Mouse (Mus musculus) lung, postnatal 0 days (tissue): ENCODE measurements at regions not wholly inside any gene's neighbourhood (a gene's known extent, or its start where the extent isn't known, plus 50 kb on each side); places are given as distances from the start of the nearest gene placed in this dataset.

Source experiments
- ATAC-seq: fragments of 200-750 bp; cut with Nextera tagmentation; 2 replicates; pipeline ENCODE4 v1.8.0; 2017; ENCODE audit warnings: moderate library complexity
- DNase-seq: peaks from one replicate; pipeline ENCODE4 v3.0.0-alpha.2; 2016; ENCODE audit warnings: low spot score
- H3K27ac ChIP-seq: fragments of 300-500 bp; sonication (generic); 2 replicates; pipeline ENCODE4 v1.5.1; 2014; ENCODE audit warnings: antibody characterized with exemption, mild to moderate bottlenecking, low read length, mixed read lengths
- H3K27me3 ChIP-seq: fragments of 300-500 bp; sonication (generic); replicated peaks from 2 replicates; pipeline ENCODE4 v1.6.1; 2014; ENCODE audit warnings: low read length, mixed read lengths; ENCODE audit not compliant: insufficient read depth
- H3K36me3 ChIP-seq: fragments of 300-500 bp; sonication (generic); 2 replicates; pipeline ENCODE4 v1.6.1; 2014; ENCODE audit warnings: low read length, mixed read lengths; ENCODE audit not compliant: insufficient read depth
- H3K4me1 ChIP-seq: fragments of 300-500 bp; sonication (generic); 2 replicates; pipeline ENCODE4 v1.6.1; 2014; ENCODE audit warnings: antibody characterized with exemption, low read depth, low read length, mixed read lengths; ENCODE audit not compliant: insufficient read depth
- H3K4me2 ChIP-seq: fragments of 300-500 bp; sonication (generic); replicated peaks from 2 replicates; pipeline ENCODE4 v1.6.1; 2014; ENCODE audit warnings: low read depth, mild to moderate bottlenecking, low read length, moderate library complexity, mixed read lengths
- H3K4me3 ChIP-seq: fragments of 300-500 bp; sonication (generic); 2 replicates; pipeline ENCODE4 v1.5.1; 2014; ENCODE audit warnings: low read depth, low read length
- H3K9ac ChIP-seq: fragments of 300-500 bp; sonication (generic); replicated peaks from 2 replicates; pipeline ENCODE4 v1.6.1; 2014; ENCODE audit warnings: low read depth, mild to moderate bottlenecking
- H3K9me3 ChIP-seq: fragments of 300-500 bp; sonication (generic); 2 replicates; pipeline ENCODE4 v1.6.1; 2016; ENCODE audit warnings: low read length, mixed read lengths
- CTCF ChIP-seq: IDR thresholded peaks from 2 replicates; pipeline ENCODE4 v1.5.1; 2016; ENCODE audit warnings: antibody characterized with exemption, mild to moderate bottlenecking
- EP300 ChIP-seq: IDR thresholded peaks from 2 replicates; pipeline ENCODE4 v1.6.1; 2016; ENCODE audit warnings: antibody characterized with exemption, mild to moderate bottlenecking, control low read depth
- WGBS: fragments of 180-500 bp; shearing (Covaris S2); extraction: QIAGEN DNeasy Blood & Tissue Kit; methylation state at CpG from one replicate; pipeline ENCODE4 v1.1.7; 2014; 5-methylcytosine and 5-hydroxymethylcytosine counted together

- Histone ChIP-seq H3K27me3 (no peaks in the 10 kb centered on the region), H3K36me3 (no peaks in the 10 kb centered on the region), H3K4me2 (no peak overlapping the region), H3K9ac (no peak overlapping the region), H3K4me3 (no peak overlapping the region), H3K27ac (no peak overlapping the region), H3K4me1 (no peaks in the 10 kb centered on the region), H3K9me3 (no peaks in the 10 kb centered on the region)
- WGBS = 66% methylated on average over 9 of the region's 9 CpGs
- TF ChIP-seq CTCF (no peak), EP300 (no peak)
- ATAC-seq (no peak), DNase-seq (no peak)
Measured at GRCm38 (mm10) chr4:140405427-140405826, 158.8 kb upstream of the Igsf21 start.

- ATAC-seq (no peak), DNase-seq (no peak)
- H3K4me1 ChIP-seq = no peaks in the 10 kb centered on the region
- TF ChIP-seq EP300 (no peak), CTCF (no peak)
- H3K36me3 ChIP-seq = no peaks in the 10 kb centered on the region
- H3K4me3 ChIP-seq = no peak overlapping the region
- no peak overlapping the region for H3K27ac ChIP-seq
- no peak overlapping the region for H3K9ac ChIP-seq
- WGBS = 37% methylated on average over 8 of the region's 8 CpGs
- H3K27me3 ChIP-seq = no peaks in the 10 kb centered on the region
- H3K9me3 ChIP-seq = no peaks in the 10 kb centered on the region
- no peak overlapping the region for H3K4me2 ChIP-seq
Measured at GRCm38 (mm10) chr4:140403128-140403527, 156.5 kb upstream of the Igsf21 start.

GRCm38 (mm10) chr4:140402319-140402718 is 155.7 kb upstream of the Igsf21 start:
- H3K4me1 ChIP-seq = no peaks in the 10 kb centered on the region
- no peak overlapping the region for H3K9ac ChIP-seq
- H3K36me3 ChIP-seq = no peaks in the 10 kb centered on the region
- no peaks in the 10 kb centered on the region for H3K9me3 ChIP-seq
- no peak overlapping the region for H3K4me3 ChIP-seq
- no peak for ATAC-seq
- DNase-seq = no peak
- H3K4me2 ChIP-seq = no peak overlapping the region
- H3K27me3 ChIP-seq = no peaks in the 10 kb centered on the region
- no peak for TF ChIP-seq EP300
- TF ChIP-seq CTCF = no peak
- WGBS = 62% methylated on average over 7 of the region's 7 CpGs
- H3K27ac ChIP-seq = no peak overlapping the region

- WGBS = 89% methylated on average over 10 of the region's 10 CpGs
- Histone ChIP-seq H3K9me3 (no peaks in the 10 kb centered on the region), H3K9ac (no peak overlapping the region), H3K4me1 (no peaks in the 10 kb centered on the region), H3K4me2 (no peak overlapping the region), H3K4me3 (no peak overlapping the region), H3K27me3 (no peaks in the 10 kb centered on the region), H3K27ac (no peak overlapping the region), H3K36me3 (no peaks in the 10 kb centered on the region)
- TF ChIP-seq EP300 (no peak), CTCF (no peak)
- ATAC-seq = no peak
- DNase-seq = no peak
Measured at GRCm38 (mm10) chr4:140401632-140402031, 155.0 kb upstream of the Igsf21 start.

- Histone ChIP-seq H3K27ac (no peak overlapping the region), H3K4me2 (no peak overlapping the region), H3K36me3 (no peaks in the 10 kb centered on the region), H3K4me3 (no peak overlapping the region), H3K9ac (no peak overlapping the region), H3K4me1 (no peaks in the 10 kb centered on the region), H3K27me3 (no peaks in the 10 kb centered on the region), H3K9me3 (no peaks in the 10 kb centered on the region)
- no peak for DNase-seq
- TF ChIP-seq CTCF = no peak
- TF ChIP-seq EP300 = no peak
- WGBS = 40% methylated on average over 8 of the region's 8 CpGs
- no peak for ATAC-seq
Measured at GRCm38 (mm10) chr4:140396548-140396947, 150.0 kb upstream of the Igsf21 start.

GRCm38 (mm10) chr4:140392290-140392689 is 145.7 kb upstream of the Igsf21 start:
- 13% methylated on average over 7 of the region's 7 CpGs for WGBS

GRCm38 (mm10) chr4:140390684-140391234 is 144.2 kb upstream of the Igsf21 start:
- Histone ChIP-seq H3K4me3 (no peak overlapping the region), H3K9ac (no peak overlapping the region), H3K9me3 (no peaks in the 10 kb centered on the region), H3K4me1 (no peaks in the 10 kb centered on the region), H3K27me3 (no peaks in the 10 kb centered on the region), H3K27ac (no peak overlapping the region), H3K4me2 (no peak overlapping the region), H3K36me3 (no peaks in the 10 kb centered on the region)
- 23% methylated on average over 12 of the region's 12 CpGs for WGBS
- ATAC-seq (peak; percentile 49; the same call in 1 of the 2 replicates), DNase-seq (peak; percentile 72)
- TF ChIP-seq EP300 (no peak), CTCF (no peak)

More at GRCm38 (mm10) chr4:140392290-140392689, 145.7 kb upstream of the Igsf21 start:
- Histone ChIP-seq H3K4me2 (no peak overlapping the region), H3K27me3 (no peaks in the 10 kb centered on the region), H3K36me3 (no peaks in the 10 kb centered on the region), H3K4me1 (no peaks in the 10 kb centered on the region), H3K9me3 (no peaks in the 10 kb centered on the region), H3K9ac (no peak overlapping the region), H3K4me3 (no peak overlapping the region), H3K27ac (no peak overlapping the region)
- DNase-seq = no peak
- no peak for ATAC-seq
- TF ChIP-seq EP300 (no peak), CTCF (no peak)
